Mouse (Mus musculus): ENCODE measurements around the gene Tmem132c.
"Not testable (repeated sequence)": the region's sequence is repeated elsewhere in the genome, so short reads cannot be mapped to it uniquely, and the experiment has no call there.

Tmem132c gene

DNA sequence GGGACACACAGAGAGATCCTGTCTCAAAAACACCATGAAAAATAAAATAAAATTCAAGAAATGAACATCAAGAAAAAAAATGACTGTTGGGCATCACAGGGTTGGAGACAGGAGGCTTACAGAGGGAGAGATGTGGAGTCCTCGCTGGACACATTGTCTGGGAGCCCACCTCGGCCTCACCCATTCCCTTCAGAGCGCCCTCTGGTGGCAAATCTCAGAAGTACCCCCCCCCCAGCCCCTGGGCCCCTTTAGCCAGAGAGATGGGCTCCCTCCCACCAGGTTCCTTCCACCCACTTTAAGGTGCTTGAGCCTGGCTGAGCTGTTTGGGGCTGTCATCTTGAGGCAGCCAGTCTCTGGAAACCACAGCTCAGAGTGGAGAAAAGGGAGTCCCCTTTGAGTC is 99.5 kb downstream of the Tmem132c start:
- DNase-seq (ENCODE audit: low spot score in 2 of 2), result no peak

DNA sequence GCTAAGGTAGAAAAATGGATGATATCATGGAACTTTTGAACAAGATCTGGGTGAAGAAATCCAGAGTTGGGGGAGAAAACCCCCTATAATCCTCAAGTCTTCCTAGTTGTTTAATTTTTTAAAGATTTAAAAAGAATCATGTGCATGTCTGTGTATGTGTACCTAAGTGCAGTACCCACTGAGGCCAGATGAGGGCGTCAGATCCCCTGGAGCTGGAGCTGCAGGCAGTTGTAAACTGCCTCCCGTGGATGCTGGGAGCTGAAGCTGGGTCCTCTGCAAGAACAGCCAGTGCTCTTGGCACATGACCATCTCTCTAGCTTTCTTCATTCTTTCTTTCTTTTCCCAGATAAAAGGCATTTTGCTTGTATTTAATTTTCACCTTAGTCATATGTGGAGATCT is 103.1 kb downstream of the Tmem132c start:
- no peak for DNase-seq (ENCODE audit: low spot score in 2 of 2)

DNA sequence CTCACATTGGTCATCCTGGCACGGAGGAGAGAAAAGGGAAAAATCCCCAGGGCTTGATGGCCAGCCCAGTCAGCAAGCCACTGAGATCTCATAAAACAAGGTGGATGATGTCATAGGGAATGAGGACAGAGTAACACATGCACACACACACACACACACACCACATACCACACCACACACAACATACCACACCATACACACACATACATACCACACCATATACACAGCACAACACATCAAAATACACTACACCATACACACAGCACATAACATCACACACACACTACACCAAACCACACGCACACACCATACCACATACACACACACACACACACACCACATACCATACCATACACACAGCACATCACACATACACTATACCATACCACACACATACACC is 104.8 kb downstream of the Tmem132c start:
- DNase-seq (ENCODE audit: low spot score in 2 of 2), result no peak

DNA sequence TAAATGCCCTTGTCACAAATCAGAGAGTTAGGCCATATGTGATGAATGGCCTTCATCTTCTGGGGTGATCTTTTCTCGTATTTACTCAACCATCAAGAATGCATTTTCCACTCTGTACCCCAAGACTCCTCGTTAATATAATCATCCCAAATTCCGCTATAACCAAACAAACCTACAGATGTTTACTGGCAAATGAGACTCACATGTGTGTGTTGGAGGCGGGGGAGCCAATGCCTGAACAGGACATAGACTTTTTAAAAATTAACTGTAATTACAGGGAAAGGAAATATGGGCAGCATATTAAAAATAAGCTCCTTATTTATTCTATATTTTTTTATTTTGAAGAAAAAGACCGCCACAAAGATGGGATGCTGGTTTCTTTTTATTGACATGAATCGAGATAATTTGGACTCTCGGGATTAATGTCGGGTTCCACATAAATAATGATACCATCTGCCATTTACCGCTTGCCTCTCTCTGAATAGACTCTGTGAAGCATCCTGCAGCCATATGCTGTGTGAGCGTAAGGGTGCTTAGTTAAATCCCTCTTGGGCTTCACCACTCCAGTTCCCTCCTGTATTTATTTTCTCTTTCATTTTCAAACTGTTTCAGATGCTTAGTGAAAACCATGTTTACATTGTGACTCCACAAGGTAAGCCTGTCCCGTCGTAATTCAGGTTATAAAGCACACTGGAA is 105.6 kb downstream of the Tmem132c start:
- DNase-seq (ENCODE audit: low spot score in 2 of 2), result no peak

DNA sequence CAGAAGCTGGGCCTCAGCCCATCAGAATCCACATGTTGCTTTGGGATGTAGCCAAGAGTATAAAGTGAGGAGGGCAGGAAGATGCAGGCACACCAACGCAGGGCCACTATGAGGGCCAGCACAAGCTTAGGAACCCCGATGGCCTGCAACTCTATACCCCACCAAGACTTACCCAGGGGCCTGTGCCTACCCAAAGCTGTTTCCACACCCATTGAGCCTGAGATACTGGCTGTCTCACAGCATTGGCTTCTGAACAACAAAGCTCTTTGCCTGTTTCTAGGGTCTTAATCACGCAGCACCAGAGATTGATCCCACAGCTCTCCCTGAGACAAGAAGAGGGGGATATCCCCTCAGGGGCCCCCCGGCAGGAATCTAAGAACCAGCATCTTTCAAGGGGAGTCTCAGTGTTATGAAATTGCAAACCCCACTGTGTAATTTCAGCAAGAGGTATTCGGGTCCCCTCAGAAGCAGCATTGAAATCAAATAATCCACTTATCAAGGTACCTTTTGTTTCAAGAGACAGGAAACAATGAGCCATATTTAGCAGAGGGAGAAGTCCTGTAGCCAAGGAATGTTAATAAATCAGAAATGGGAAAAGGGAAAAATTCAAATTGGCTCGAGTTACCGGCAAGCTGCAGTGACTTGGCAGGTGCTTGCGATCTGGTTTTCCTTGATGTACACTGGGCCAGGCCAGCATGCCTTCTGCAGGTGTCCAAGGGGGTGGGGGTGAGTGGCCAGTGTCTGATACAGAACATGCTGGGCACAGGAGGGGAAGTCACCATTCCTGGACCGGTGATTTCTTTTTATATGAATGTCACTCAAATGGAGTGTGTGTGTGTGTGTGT is 107.8 kb downstream of the Tmem132c start:
- no peak for DNase-seq (ENCODE audit: low spot score in 2 of 2)

DNA sequence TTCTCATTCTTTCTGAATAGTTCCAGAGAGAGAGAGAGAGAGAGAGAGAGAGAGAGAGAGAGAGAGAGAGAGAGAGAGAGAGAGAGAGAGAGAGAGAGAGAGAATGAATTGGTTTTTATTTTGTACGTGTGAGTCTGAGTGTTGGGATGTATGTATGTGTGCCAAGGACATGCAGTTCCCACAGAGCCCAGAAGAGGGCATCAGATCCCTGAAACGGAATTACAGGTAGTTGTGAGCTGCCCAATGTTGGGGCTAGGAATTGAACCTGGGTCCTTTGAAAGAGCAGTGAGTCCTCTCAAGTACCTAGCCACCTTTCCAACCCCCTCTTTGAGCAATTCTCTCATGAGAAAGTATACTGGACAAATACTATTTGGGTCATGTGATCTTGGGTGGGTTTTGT is 111.4 kb downstream of the Tmem132c start:
- DNase-seq (ENCODE audit: low spot score in 2 of 2), result no peak

DNA sequence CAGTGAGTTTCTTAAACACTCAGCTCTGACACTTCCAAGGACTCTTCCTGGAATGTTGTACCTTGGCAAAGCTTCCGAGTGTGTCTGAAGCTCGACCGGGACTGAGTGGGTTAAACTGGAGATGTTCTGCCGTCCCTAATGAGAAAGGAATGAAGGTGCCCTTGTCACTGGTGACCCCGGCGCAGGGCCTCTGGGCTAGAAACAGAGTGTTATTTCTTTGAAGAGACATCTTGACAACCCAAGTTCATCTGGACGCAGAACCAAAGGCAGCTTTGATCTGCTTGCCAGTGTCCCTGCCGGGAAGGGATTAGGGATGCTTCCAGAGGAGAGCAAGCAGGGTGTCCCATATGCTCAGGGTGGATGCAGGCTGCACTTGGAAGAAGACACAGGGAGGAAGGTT is 114.2 kb downstream of the Tmem132c start:
- no peak for DNase-seq (ENCODE audit: low spot score in 2 of 2)

DNA sequence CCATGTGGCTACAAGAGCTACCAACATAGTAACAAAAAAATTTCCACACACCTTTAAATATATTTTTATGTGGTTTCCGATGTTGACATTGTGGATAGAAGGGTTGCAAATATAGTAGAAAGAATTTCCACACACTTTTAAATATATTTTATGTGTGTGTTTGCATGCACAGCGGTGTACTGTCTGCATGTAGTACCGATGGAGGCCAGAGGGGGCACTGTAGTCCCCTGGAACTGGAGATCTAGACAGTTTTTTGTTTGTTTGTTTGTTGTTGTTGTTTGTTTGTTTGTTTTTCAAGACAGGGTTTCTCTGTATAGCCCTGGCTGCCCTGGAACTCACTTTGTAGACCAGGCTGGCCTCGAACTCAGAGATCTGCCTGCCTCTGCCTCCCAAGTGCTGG is 116.3 kb downstream of the Tmem132c start:
- DNase-seq (ENCODE audit: low spot score in 2 of 2), result not testable (repeated sequence)

DNA sequence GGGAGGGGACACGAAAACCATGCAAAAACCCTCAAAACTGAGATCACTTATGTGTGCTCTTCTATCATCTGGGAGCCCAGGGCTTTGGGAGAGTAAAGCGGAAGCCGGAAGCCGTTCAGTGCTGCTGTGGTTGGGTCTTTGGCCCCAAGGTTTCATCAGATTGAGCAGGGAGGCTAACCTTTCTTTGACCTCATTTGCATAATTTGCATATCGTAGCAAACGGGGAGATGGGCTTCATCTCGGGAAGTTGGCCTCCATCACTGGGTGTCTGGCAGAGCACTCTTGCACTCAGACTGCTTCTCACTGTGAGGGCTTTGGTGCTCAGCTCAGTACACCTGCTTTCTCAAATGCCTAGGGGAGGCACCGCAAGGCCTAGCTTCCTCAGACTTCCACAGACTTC is 119.5 kb downstream of the Tmem132c start:
- DNase-seq (ENCODE audit: low spot score in 2 of 2), result no peak

DNA sequence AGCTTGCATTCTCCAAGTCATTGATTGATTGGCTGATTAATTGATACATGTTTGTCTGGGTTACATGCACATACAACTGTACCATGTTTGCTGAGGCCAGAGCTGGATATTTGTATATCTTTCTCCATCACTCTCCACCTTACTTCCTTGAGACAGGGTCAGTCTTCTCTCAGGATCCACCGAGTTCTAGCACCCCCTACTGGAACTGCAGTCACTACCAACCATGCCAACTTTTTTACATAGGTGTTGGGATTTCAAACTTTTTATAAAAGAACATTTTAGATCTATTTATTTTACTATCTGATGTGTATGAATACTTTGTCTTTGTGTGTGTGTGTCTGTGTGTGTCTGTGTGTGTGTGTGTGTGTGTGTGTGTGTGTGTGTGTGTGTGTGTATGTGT is 123.5 kb downstream of the Tmem132c start:
- DNase-seq (ENCODE audit: low spot score in 2 of 2), result no peak

DNA sequence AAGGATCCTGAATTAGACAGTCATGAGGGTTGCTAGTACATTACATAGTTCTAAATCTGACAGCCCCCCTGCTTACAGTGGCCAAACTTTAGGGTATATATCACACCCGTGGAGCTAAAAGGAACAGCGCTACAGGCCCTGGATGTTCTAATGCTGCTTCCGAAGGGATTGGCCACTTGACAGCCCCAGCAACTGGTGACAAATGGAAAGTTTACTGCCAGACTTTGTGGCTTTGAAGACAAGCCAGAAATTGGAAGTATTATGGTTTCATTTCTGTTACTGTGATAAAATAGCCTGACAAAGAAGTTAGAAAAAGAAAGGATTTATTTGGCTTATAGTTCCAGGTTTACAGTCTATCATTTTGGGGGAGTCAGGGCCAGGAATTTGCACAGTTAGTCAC is 126.6 kb downstream of the Tmem132c start:
- DNase-seq (ENCODE audit: low spot score in 2 of 2), result no peak

DNA sequence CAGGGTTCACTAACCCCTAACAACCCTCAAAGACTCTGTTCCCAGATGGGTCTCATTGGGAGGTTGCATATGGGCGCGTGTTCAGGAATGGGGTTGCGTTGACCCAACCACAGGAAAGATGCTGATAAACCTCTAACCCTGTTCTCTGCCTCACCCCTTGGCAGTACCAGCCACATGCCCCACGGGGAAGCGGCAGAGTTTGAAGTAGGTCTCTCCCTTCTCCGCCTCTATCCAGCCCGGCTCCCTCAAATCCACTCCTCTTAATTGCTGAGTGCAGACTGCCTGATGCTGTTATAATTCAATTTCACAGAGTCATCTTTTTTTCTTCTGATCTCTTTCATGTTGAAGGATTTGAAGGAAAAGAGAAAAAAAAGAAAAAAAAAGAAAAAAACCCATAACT is 128.2 kb downstream of the Tmem132c start:
- DNase-seq (ENCODE audit: low spot score in 2 of 2), result no peak

DNA sequence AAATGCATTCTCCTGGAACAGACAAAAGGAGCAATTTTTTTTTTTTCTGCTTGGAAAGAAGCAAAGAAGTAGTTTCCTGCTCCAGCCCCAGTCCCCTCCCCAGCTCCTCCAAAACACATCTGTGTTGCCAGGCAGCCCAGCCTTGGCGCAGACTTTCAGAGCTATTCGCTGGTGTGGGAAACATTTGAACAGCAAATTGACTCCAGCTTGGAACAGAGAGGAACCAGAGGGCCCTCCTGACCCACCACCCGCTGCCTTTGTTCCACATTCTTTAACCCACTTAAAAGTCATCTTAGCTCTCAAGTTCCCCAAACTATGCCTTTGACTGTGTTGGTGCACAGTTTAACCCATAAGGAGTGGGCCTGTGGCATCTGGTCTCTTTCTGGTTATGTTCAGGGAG is 128.9 kb downstream of the Tmem132c start:
- no peak for DNase-seq (ENCODE audit: low spot score in 2 of 2)

DNA sequence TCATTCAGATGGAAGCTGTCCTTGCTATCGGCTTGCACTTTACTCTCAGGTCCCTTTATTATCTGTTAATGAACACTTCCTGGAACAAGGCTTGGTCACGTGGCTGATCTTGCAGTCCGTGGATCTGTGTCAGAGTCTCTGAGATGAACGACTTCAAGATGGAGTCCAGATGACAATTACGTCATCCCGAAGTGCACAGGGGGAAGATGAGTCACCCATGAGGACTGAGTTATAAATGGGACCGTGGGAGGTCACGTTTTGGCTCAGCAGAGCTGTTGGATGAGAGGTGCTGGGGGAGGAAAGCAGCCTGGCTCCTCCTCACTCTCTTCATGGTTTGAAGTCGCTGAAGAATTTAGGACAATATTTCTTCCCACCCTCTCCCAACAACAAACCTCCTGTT is 132.6 kb downstream of the Tmem132c start:
- DNase-seq (ENCODE audit: low spot score in 2 of 2), result no peak

DNA sequence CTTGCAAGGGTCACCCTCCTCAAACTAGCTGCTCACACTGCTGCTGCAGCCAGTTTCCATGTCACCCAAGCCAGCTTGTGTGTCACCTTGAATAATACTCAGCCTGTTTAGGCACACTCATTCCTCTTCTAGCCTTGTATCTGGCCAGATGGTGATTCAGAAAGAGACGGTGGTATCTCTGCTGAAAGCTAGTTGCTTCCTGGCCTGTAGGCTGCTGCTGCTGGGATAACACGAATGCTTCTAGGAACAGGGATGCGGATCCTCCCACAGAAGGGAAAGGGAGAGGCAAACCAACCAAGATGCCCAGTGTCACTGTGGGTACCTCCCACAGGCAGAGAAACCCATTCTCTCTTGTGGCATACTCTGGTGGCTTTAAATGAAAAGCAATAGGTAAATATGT is 134.0 kb downstream of the Tmem132c start:
- DNase-seq (ENCODE audit: low spot score in 2 of 2), result no peak

DNA sequence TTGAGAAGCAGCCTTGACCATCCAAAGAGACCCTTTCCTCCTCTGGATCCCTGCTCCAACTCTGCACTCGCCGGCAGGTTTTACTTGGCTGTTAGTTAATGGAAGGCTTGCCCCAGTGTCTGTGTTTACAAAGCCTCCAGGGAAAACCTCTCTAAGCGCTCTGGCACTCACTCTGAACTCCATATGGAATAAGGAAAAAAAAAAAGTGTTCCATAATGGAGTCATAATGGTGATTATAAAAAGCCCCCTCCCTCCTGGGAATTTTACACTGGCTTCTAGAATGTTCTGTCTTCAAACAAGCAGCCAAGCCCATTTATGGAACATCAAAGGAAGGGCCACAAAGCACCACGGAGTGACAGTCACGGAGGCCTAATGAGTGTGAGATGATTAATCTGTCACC is 136.9 kb downstream of the Tmem132c start:
- no peak for DNase-seq (ENCODE audit: low spot score in 2 of 2)

DNA sequence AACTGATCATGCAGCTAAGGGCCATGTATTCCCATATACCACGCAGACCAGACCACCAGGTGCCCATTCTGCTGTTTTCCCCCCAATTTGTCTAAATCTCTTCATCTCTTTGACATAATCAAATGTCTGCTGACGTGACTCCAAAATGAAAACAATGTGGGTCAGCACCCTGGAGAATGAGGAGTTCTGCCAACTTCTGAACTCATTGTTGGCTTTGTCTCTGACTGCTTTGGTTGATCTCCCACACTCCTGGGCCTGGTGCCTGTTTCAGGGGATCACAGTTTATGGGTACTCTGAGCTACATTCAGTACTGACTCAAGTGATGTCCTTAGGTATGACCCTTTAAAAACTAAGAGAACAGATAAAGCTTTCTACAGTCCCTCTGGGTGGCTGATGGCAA is 137.7 kb downstream of the Tmem132c start:
- DNase-seq (ENCODE audit: low spot score in 2 of 2), result no peak

DNA sequence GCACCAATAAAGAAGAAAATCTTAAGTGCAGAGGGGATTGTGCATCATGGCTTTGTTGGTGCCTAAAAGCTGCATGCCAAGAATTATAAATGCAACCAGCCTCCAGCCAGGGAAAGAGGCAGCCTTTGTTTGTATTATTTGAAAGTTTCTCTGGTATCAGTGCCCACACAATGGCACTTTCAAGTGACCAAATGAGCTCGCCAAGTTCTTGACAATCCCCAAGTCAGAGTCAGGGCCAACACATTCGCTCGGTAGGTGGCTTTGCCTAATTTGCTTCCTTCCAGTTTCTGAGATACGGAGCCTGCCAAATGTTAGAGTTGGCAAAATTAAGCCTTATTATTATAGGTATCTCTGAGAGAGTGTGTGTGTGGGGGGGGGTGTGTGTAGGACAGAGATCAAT is 139.6 kb downstream of the Tmem132c start:
- no peak for DNase-seq (ENCODE audit: low spot score in 2 of 2)

DNA sequence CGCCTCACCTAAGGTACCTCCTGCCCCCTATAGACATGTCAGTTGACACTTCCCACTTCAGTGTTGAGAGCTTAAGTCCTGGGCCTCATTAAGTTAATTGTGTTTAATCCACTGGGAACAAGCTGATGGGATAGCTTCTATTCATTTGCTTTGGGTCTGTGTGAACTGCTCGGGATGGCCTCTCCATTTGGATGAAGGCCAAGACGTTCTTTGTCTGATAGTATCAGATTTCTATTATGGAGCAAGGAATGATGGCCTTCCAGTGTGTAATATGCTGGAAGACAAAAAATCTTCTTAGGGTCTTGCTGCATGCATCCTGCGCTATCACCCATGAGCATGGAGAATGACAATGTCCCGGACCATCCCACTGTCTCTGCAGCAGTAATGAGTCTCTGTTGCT is 141.0 kb downstream of the Tmem132c start:
- no peak for DNase-seq (ENCODE audit: low spot score in 2 of 2)

DNA sequence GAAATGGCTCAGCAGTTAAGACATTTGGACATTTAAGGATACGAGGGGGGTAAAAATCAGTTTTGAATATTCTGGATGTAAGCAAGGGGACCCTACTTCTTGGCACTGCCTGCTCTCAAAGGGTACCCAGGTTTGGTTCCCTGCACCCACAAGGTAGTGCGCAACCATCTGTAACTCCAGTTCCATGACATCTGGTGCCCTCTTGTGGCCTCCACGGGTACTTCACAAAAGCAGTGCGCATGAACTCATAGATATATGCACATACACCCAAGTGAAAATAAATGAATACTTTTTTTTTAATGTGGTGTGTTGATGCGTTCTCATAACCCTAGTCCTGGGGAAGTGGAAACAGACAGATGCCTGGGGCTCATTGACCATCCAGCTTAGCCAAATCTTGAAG is 149.6 kb downstream of the Tmem132c start:
- no peak for DNase-seq (ENCODE audit: low spot score in 2 of 2)

DNA sequence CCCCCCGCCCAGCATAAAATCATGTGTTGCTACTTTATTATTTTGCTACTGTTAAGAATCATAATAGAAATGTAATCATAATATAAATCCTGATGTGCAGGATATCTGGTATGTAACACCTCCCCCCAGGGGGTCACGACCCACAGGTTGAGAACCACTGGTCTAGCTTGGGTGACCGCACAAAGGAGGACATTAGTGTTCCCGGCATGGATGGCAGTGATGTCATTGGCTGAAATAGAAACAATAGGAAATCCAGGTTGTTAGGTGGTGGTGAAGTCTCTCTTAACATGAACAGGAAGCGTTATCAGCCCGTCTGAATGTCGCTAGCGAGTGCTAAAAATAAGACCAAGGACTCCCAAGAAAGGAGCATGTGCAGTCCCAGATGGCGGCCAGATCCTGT is 155.3 kb downstream of the Tmem132c start:
- no peak for DNase-seq (ENCODE audit: low spot score in 2 of 2)

DNA sequence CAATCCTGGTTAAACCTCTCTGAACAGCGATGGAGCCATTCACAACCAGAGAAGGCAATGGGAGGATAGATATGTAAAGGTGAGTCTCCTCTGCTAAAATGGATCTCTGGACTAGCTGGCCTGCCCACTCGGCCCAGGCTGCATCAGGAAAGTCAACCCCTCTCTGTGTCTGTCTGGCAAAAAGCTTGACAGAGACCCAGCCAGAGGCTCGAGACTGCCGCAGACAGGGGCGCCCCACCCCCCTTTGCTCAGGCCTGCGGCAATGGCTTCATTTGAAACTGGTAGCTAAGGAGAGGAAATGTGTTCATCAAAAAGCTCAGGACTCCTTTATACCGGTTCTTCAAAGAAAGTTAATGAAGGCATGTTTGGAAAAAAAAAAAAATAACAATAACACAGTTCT is 156.4 kb downstream of the Tmem132c start:
- DNase-seq (ENCODE audit: low spot score in 2 of 2), result no peak

DNA sequence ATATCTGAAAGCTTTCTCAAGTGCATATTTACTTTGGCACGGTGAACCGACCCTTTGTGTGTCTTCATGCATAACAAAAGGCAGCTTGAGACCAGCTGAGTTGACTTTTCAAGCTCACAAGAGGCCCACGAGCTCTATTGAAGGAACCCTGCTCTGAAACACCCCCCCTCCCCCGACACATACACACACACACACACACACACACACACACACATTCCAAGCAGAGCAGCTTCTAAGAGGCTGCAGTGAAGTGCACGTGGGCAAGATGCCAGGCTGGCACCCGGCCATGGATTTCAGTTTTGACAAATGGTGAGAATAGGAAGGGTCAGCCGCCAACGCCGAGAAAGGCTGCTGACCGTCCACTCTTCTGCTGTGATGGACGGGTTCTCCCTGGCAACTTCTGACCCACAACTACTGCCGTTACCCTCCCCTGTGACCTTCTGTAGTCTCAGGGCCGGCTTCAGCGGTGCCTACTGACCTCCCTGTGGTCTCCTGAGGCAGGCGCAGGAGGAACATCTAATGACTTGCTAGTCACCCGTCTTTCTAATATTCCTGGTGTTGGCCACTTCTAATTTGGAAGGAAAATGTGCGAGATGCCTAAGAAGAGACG is 163.9 kb downstream of the Tmem132c start:
- no peak for DNase-seq (ENCODE audit: low spot score in 2 of 2)

Measured in natural killer cell, adult 2 months (primary cell).